Comparison of ENCODE assay signal across 10 mouse cellular contexts in the genomic region with DNA sequence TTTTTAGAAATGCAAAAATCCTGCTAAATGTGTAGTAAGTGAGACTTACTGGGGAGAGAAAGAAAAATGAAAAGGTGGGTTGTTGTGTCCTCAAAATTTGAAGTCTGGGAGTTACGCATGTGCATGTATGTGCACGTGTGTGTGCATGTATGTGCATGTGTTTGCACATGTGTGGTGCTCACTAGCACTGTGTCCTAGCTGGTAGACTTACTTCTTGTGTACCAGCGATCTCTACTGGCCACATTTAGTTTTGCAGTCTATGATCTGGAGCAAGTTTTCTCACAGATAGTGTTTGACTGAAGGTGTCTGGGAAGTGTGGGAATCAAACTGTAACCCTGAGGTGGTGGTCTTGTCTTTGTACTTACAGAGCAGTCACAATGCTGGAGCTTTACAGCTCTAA. TPM values are rescaled to one million over a fixed set of nuclear protein-coding genes. Genes with fewer than 3 reads are reported as not detected.
A peak's percentile ranks its signal among the peaks of the same experiment; 100 is the strongest.
DNase-seq lines count a peak whose midpoint lies in the region; ATAC-seq lines count a peak whose summit lies in the region.
"Had no signal": no experiment of that assay in that cellular context is flagged by ENCODE, and none has a peak within 500 bp of the region (broad histone marks: within the 10 kb centered on the region; RNA-seq: fewer than 3 reads in every experiment).

No protein-coding gene starts in this region.

- no peak overlapping the region for H3K27ac ChIP-seq in midbrain, embryonic 11.5 days (ENCODE audit: low read depth, low read length)
- no peak overlapping the region for H3K27ac ChIP-seq in midbrain, embryonic 16.5 days (ENCODE audit: low read length)

- no peaks in the 10 kb centered on the region for H3K4me1 ChIP-seq in midbrain, embryonic 11.5 days (ENCODE audit: control insufficient read depth, insufficient read depth, low read length)
- H3K4me1 ChIP-seq in midbrain, embryonic 16.5 days (ENCODE audit: control insufficient read depth, insufficient read depth, low read length) = no peaks in the 10 kb centered on the region

- peak; percentile 18 for DNase-seq in cerebellum, adult 11 months
- peak; percentile 91 for DNase-seq in midbrain, embryonic 11.5 days (ENCODE audit: low spot score, missing footprints)
- DNase-seq in cerebellum, postnatal 10 days = peak; percentile 64 to 72
- peak; percentile 42 for DNase-seq in induced T-regulatory cell, adult 2 months (ENCODE audit: low read depth)
- DNase-seq in urinary bladder, adult 2 months (ENCODE audit: low spot score) = no peak

- no peaks in the 10 kb centered on the region for H3K27me3 ChIP-seq in midbrain, embryonic 11.5 days (ENCODE audit: control insufficient read depth, insufficient read depth, low read length)
- H3K27me3 ChIP-seq in midbrain, embryonic 16.5 days (ENCODE audit: control insufficient read depth, insufficient read depth, low read depth, low read length) = no peaks in the 10 kb centered on the region

- H3K4me3 ChIP-seq in midbrain, embryonic 11.5 days (ENCODE audit: low read depth, low read length) = no peak overlapping the region
- H3K4me3 ChIP-seq in midbrain, embryonic 16.5 days (ENCODE audit: low read depth, low read length) = no peak overlapping the region

- no peak; the same call in 1 of the 2 replicates for ATAC-seq in cerebellum, adult (ENCODE audit: insufficient number of reproducible peaks, low FRiP score, low TSS enrichment)
- ATAC-seq in midbrain, embryonic 11.5 days (ENCODE audit: low FRiP score) = no peak
- no peak for ATAC-seq in midbrain, embryonic 16.5 days
- ATAC-seq in megakaryocyte progenitor cell, adult 5-6 weeks (replicated peaks; ENCODE audit: poor library complexity) = peak; percentile 99

- H3K9ac ChIP-seq in midbrain, embryonic 11.5 days (ENCODE audit: low read length) = no peak overlapping the region
- H3K9ac ChIP-seq in midbrain, embryonic 16.5 days (ENCODE audit: low read depth, low read length) = no peak overlapping the region

- no peaks in the 10 kb centered on the region for H3K36me3 ChIP-seq in midbrain, embryonic 11.5 days (ENCODE audit: control insufficient read depth, insufficient read depth, low read length)
- no peaks in the 10 kb centered on the region for H3K36me3 ChIP-seq in midbrain, embryonic 16.5 days (ENCODE audit: control insufficient read depth, insufficient read depth, low read length)

- 29% methylated on average over 3 of the region's 3 CpGs for WGBS in midbrain, embryonic 11.5 days
- 30% methylated on average over 3 of the region's 3 CpGs for WGBS in midbrain, embryonic 16.5 days

- no peak overlapping the region for H3K4me2 ChIP-seq in midbrain, embryonic 11.5 days
- no peak overlapping the region for H3K4me2 ChIP-seq in midbrain, embryonic 16.5 days (ENCODE audit: low read length)

- H3K9me3 ChIP-seq in midbrain, embryonic 11.5 days (ENCODE audit: control insufficient read depth, low read length) = no peaks in the 10 kb centered on the region
- H3K9me3 ChIP-seq in midbrain, embryonic 16.5 days (replicated peaks; ENCODE audit: control insufficient read depth, low read length, poor library complexity, severe bottlenecking) = no peaks in the 10 kb centered on the region

RNA-seq across cellular contexts. Expression of a gene that starts 14.2 kb away (rescaled TPM):
- not detected in 2 replicates for polyA plus RNA-seq in midbrain, embryonic 11.5 days (2014; fragmentation: Nextera tagmentation; extraction: Ambion mirVana)
- polyA plus RNA-seq in midbrain, embryonic 16.5 days (2015; fragmentation: Nextera tagmentation; extraction: Ambion mirVana) = not detected in 2 replicates
- total RNA-seq in megakaryocyte progenitor cell, adult 5-6 weeks (2015) = not detected in 2 replicates
- not detected in 2 replicates for total RNA-seq in megakaryocyte progenitor cell, adult 5-6 weeks (2017)
- not detected in 2 replicates for polyA plus RNA-seq in urinary bladder, adult 2 months (2012; rRNA removed)
- total RNA-seq: layer of hippocampus, adult 18-20 months had no signal
- polyA plus RNA-seq: small intestine, adult 2 months had no signal

RNA-seq across cellular contexts. Expression of a gene that starts 15.8 kb away (rescaled TPM):
- not detected in 2 replicates for polyA plus RNA-seq in midbrain, embryonic 11.5 days (2014; fragmentation: Nextera tagmentation; extraction: Ambion mirVana)
- polyA plus RNA-seq in midbrain, embryonic 16.5 days (2015; fragmentation: Nextera tagmentation; extraction: Ambion mirVana) = not detected in 2 replicates
- not detected in 2 replicates for total RNA-seq in megakaryocyte progenitor cell, adult 5-6 weeks (2015)
- not detected in 2 replicates for total RNA-seq in megakaryocyte progenitor cell, adult 5-6 weeks (2017)
- not detected in 2 replicates for polyA plus RNA-seq in urinary bladder, adult 2 months (2012; rRNA removed)
- total RNA-seq: layer of hippocampus, adult 18-20 months had no signal
- polyA plus RNA-seq: small intestine, adult 2 months had no signal

RNA-seq across cellular contexts. Expression of a gene that starts 18.9 kb away (rescaled TPM):
- 0.45 and 0.68 TPM in 2 replicates for polyA plus RNA-seq in midbrain, embryonic 11.5 days (2014; fragmentation: Nextera tagmentation; extraction: Ambion mirVana)
- polyA plus RNA-seq in midbrain, embryonic 16.5 days (2015; fragmentation: Nextera tagmentation; extraction: Ambion mirVana) = 0.36 TPM in 2 replicates
- 0.67 and 0.98 TPM in 2 replicates for total RNA-seq in megakaryocyte progenitor cell, adult 5-6 weeks (2015)
- total RNA-seq in megakaryocyte progenitor cell, adult 5-6 weeks (2017) = 0.29 and 0.30 TPM in 2 replicates
- 0.21 and 0.25 TPM in 2 replicates for polyA plus RNA-seq in urinary bladder, adult 2 months (2012; rRNA removed)

RNA-seq across cellular contexts. Expression of a gene that starts 31.6 kb away (rescaled TPM):
- polyA plus RNA-seq in midbrain, embryonic 11.5 days (2014; fragmentation: Nextera tagmentation; extraction: Ambion mirVana) = not detected in 2 replicates
- polyA plus RNA-seq in midbrain, embryonic 16.5 days (2015; fragmentation: Nextera tagmentation; extraction: Ambion mirVana) = not detected in 2 replicates
- total RNA-seq in megakaryocyte progenitor cell, adult 5-6 weeks (2015) = not detected in 2 replicates
- not detected in 2 replicates for total RNA-seq in megakaryocyte progenitor cell, adult 5-6 weeks (2017)
- not detected in 2 replicates for polyA plus RNA-seq in urinary bladder, adult 2 months (2012; rRNA removed)
- total RNA-seq: layer of hippocampus, adult 18-20 months had no signal
- polyA plus RNA-seq: small intestine, adult 2 months had no signal

RNA-seq across cellular contexts. Expression of a gene that starts 59.0 kb away (rescaled TPM):
- polyA plus RNA-seq in midbrain, embryonic 11.5 days (2014; fragmentation: Nextera tagmentation; extraction: Ambion mirVana) = 369 and 397 TPM in 2 replicates
- 135 and 158 TPM in 2 replicates for polyA plus RNA-seq in midbrain, embryonic 16.5 days (2015; fragmentation: Nextera tagmentation; extraction: Ambion mirVana)
- 129 and 134 TPM in 2 replicates for total RNA-seq in megakaryocyte progenitor cell, adult 5-6 weeks (2015)
- total RNA-seq in megakaryocyte progenitor cell, adult 5-6 weeks (2017) = 58.4 and 63.3 TPM in 2 replicates
- 35.7 and 43.6 TPM in 2 replicates for polyA plus RNA-seq in urinary bladder, adult 2 months (2012; rRNA removed)
